Comparison of ENCODE assay signal across 17 mouse cellular contexts in the genomic region with DNA sequence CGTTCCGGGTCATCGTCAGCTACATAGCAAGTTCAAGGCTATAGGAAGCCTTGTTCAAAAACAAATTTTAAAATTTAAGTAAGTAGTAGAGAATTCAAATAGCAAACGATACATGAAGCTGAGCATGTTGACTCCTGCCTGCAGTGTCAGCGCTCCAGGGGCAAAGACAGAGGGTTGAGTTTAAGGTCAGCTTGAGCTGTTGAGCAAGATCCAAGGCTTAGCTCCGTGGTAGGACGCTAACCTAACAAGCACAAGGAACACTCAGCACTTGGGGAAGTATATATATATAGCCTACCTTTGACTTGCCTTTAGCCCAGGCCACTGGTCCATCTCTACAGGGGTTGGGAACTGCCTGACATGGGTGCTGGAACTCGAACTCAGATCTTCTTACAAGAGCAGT. TPM values are rescaled to one million over a fixed set of nuclear protein-coding genes. Genes with fewer than 3 reads are reported as not detected.
A peak's percentile ranks its signal among the peaks of the same experiment; 100 is the strongest.
DNase-seq lines count a peak whose midpoint lies in the region; ATAC-seq and TF ChIP-seq lines count a peak whose summit lies in the region.
"Had no signal": no experiment of that assay in that cellular context is flagged by ENCODE, and none has a peak within 500 bp of the region (broad histone marks: within the 10 kb centered on the region; RNA-seq: fewer than 3 reads in every experiment).

No protein-coding gene starts in this region.

- peak; percentile 24 for DNase-seq in gastrocnemius, adult 18-20 months (ENCODE audit: low spot score)
- DNase-seq in gastrocnemius, postnatal 10 days, result no peak
- no peak for DNase-seq in lung, postnatal 0 days (ENCODE audit: low spot score)
- no peak for DNase-seq in lung, adult 2 months
- peak; percentile 18 for DNase-seq in stomach, postnatal 0 days (ENCODE audit: low spot score)
- no peak for DNase-seq in urinary bladder, postnatal 14 days (ENCODE audit: low spot score)
- DNase-seq: cerebellum, adult 2 months; cerebellum, postnatal 10 days; gastrocnemius, postnatal 14 days; heart, postnatal 36 days had no signal

- TF ChIP-seq CTCF in lung, postnatal 0 days (IDR thresholded peaks at IDR 0.05), result no peak
- no peak for TF ChIP-seq CTCF in lung, adult 2 months (IDR thresholded peaks at IDR 0.05; ENCODE audit: insufficient read depth, low read length)
- TF ChIP-seq CTCF in stomach, postnatal 0 days (IDR thresholded peaks at IDR 0.05; ENCODE audit: low read depth), result no peak

- no peak for ATAC-seq in lung, postnatal 0 days
- no peak for ATAC-seq in stomach, postnatal 0 days (ENCODE audit: low FRiP score, low TSS enrichment)
- ATAC-seq: forebrain, embryonic 14.5 days; hindbrain, embryonic 16.5 days; inflammation-experienced regulatory T-cells, adult 6 months had no signal

- H3K36me3 ChIP-seq in lung, postnatal 0 days (ENCODE audit: insufficient read depth, low read length), result peaks cover 6% of the 10 kb centered on the region
- peaks cover 8% of the 10 kb centered on the region for H3K36me3 ChIP-seq in stomach, postnatal 0 days (ENCODE audit: control insufficient read depth, insufficient read depth, low read length)

- H3K4me3 ChIP-seq in lung, postnatal 0 days (ENCODE audit: low read depth, low read length), result no peak overlapping the region
- no peak overlapping the region for H3K4me3 ChIP-seq in lung, adult 2 months (replicated peaks; ENCODE audit: extremely low read depth, low read depth, low read length)
- no peak overlapping the region for H3K4me3 ChIP-seq in stomach, postnatal 0 days (ENCODE audit: low read depth, low read length)
- H3K4me3 ChIP-seq: embryonic facial prominence, embryonic 10.5 days; forebrain, embryonic 10.5 days; heart, embryonic 13.5 days had no signal

- no peaks in the 10 kb centered on the region for H3K27me3 ChIP-seq in lung, postnatal 0 days (replicated peaks; ENCODE audit: insufficient read depth, low read length)
- no peaks in the 10 kb centered on the region for H3K27me3 ChIP-seq in stomach, postnatal 0 days (ENCODE audit: control insufficient read depth, insufficient read depth, low read length)
- H3K27me3 ChIP-seq: heart, embryonic 13.5 days had no signal

- H3K9ac ChIP-seq in lung, postnatal 0 days (replicated peaks; ENCODE audit: low read depth), result no peak overlapping the region
- peak overlapping the region; percentile 13; the same call in 1 of the 2 replicates for H3K9ac ChIP-seq in stomach, postnatal 0 days (ENCODE audit: low read length)
- H3K9ac ChIP-seq: heart, embryonic 13.5 days had no signal

- H3K4me1 ChIP-seq in lung, postnatal 0 days (ENCODE audit: insufficient read depth, low read depth, low read length), result no peaks in the 10 kb centered on the region; the same call in 1 of the 2 replicates
- H3K4me1 ChIP-seq in lung, adult 2 months (ENCODE audit: control insufficient read depth, insufficient read depth, low read length), result peaks cover 8% of the 10 kb centered on the region
- H3K4me1 ChIP-seq in stomach, postnatal 0 days (replicated peaks; ENCODE audit: control insufficient read depth, insufficient read depth), result no peaks in the 10 kb centered on the region

- 0 out of 2 replicates have a peak overlapping the region, but pooled peaks have one; percentile 47 for H3K27ac ChIP-seq in lung, postnatal 0 days (ENCODE audit: low read length)
- H3K27ac ChIP-seq in stomach, postnatal 0 days (replicated peaks), result peak overlapping the region; percentile 58; the same call in 1 of the 2 replicates
- H3K27ac ChIP-seq: embryonic facial prominence, embryonic 10.5 days; forebrain, embryonic 10.5 days; heart, embryonic 13.5 days had no signal

- 84% methylated on average over 8 of the region's 8 CpGs for WGBS in lung, postnatal 0 days
- 76% methylated on average over 8 of the region's 8 CpGs for WGBS in lung, adult 2 months
- whole genome bisulfite sequencing in stomach, postnatal 0 days, result 76% methylated on average over 8 of the region's 8 CpGs

- no peak for TF ChIP-seq EP300 in lung, postnatal 0 days (IDR thresholded peaks at IDR 0.05)
- TF ChIP-seq EP300 in stomach, postnatal 0 days (optimal IDR thresholded peaks at IDR 0.05), result no peak

- TF ChIP-seq POLR2A in lung, adult 2 months (IDR thresholded peaks at IDR 0.05; ENCODE audit: borderline replicate concordance, extremely low read depth, low read depth, low read length), result no peak

- no peak overlapping the region for H3K4me2 ChIP-seq in lung, postnatal 0 days (replicated peaks; ENCODE audit: low read depth, low read length)
- H3K4me2 ChIP-seq in stomach, postnatal 0 days (replicated peaks; ENCODE audit: low read depth), result no peak overlapping the region
- H3K4me2 ChIP-seq: heart, embryonic 13.5 days had no signal

- H3K9me3 ChIP-seq in lung, postnatal 0 days (ENCODE audit: low read length), result no peaks in the 10 kb centered on the region
- no peaks in the 10 kb centered on the region for H3K9me3 ChIP-seq in stomach, postnatal 0 days (ENCODE audit: control insufficient read depth, low read length)
- H3K9me3 ChIP-seq: embryonic facial prominence, embryonic 10.5 days; forebrain, embryonic 10.5 days; heart, embryonic 13.5 days had no signal

RNA-seq across cellular contexts. Expression of gene Wipf2, which starts 6.5 kb away (rescaled TPM):
- total RNA-seq in gastrocnemius, adult 18-20 months (2021), result 1 to 10 TPM; 5.5 to 5.7 TPM
- 1 to 10 TPM; 6.3 to 9.0 TPM for total RNA-seq in gastrocnemius, postnatal 10 days (2021)
- 4.0 and 4.1 TPM in 2 replicates for polyA plus RNA-seq in lung, postnatal 0 days (2015; fragmentation: Nextera tagmentation; extraction: Ambion mirVana)
- polyA plus RNA-seq in lung, adult 2 months (2012; rRNA removed), result 10.1 and 14.0 TPM in 2 replicates
- 4.9 and 5.3 TPM in 2 replicates for polyA plus RNA-seq in stomach, postnatal 0 days (2015; fragmentation: Nextera tagmentation; extraction: Ambion mirVana)

RNA-seq across cellular contexts. Expression of gene Rapgefl1, which starts 33.3 kb away (rescaled TPM):
- under 1 TPM; 0.09 to 0.14 TPM for total RNA-seq in gastrocnemius, adult 18-20 months (2021)
- total RNA-seq in gastrocnemius, postnatal 10 days (2021), result 1 to 10 TPM; 1.9 to 2.6 TPM
- 1.1 and 1.5 TPM in 2 replicates for polyA plus RNA-seq in lung, postnatal 0 days (2015; fragmentation: Nextera tagmentation; extraction: Ambion mirVana)
- 3.4 and 18.4 TPM in 2 replicates for polyA plus RNA-seq in lung, adult 2 months (2012; rRNA removed)
- polyA plus RNA-seq in stomach, postnatal 0 days (2015; fragmentation: Nextera tagmentation; extraction: Ambion mirVana), result 6.9 and 7.7 TPM in 2 replicates
- total RNA-seq: granulocyte monocyte progenitor cell, adult 5-6 weeks had no signal

RNA-seq across cellular contexts. Expression of gene Cdc6, which starts 37.7 kb away (rescaled TPM):
- total RNA-seq in gastrocnemius, adult 18-20 months (2021), result under 1 TPM; 0.09 to 0.26 TPM
- 1 to 10 TPM; 2.3 to 3.5 TPM for total RNA-seq in gastrocnemius, postnatal 10 days (2021)
- 2.5 and 2.6 TPM in 2 replicates for polyA plus RNA-seq in lung, postnatal 0 days (2015; fragmentation: Nextera tagmentation; extraction: Ambion mirVana)
- polyA plus RNA-seq in lung, adult 2 months (2012; rRNA removed), result 0.16 and 0.25 TPM in 2 replicates
- polyA plus RNA-seq in stomach, postnatal 0 days (2015; fragmentation: Nextera tagmentation; extraction: Ambion mirVana), result 6.6 and 7.0 TPM in 2 replicates

RNA-seq across cellular contexts. Expression of gene Rara, which starts 57.7 kb away (rescaled TPM):
- 10 to 100 TPM; 12.9 to 13.2 TPM for total RNA-seq in gastrocnemius, adult 18-20 months (2021)
- 10 to 100 TPM; 22.6 to 31.5 TPM for total RNA-seq in gastrocnemius, postnatal 10 days (2021)
- polyA plus RNA-seq in lung, postnatal 0 days (2015; fragmentation: Nextera tagmentation; extraction: Ambion mirVana), result 26.2 and 28.8 TPM in 2 replicates
- polyA plus RNA-seq in lung, adult 2 months (2012; rRNA removed), result 59.0 and 62.2 TPM in 2 replicates
- polyA plus RNA-seq in stomach, postnatal 0 days (2015; fragmentation: Nextera tagmentation; extraction: Ambion mirVana), result 20.1 and 25.9 TPM in 2 replicates

Comparison
In these comparisons a context has a peak if more than half of its experiments do, and no peak if none do; other contexts are left out.
1. DNase-seq: peak in gastrocnemius, adult 18-20 months (single experiment) and stomach, postnatal 0 days (single experiment); none in gastrocnemius, postnatal 10 days (single experiment), lung, postnatal 0 days (single experiment), lung, adult 2 months (single experiment) and urinary bladder, postnatal 14 days (single experiment).